Mouse (Mus musculus): ENCODE measurements around the gene Wdr76.
"Not testable (repeated sequence)": the region's sequence is repeated elsewhere in the genome, so short reads cannot be mapped to it uniquely, and the experiment has no call there.

DNA sequence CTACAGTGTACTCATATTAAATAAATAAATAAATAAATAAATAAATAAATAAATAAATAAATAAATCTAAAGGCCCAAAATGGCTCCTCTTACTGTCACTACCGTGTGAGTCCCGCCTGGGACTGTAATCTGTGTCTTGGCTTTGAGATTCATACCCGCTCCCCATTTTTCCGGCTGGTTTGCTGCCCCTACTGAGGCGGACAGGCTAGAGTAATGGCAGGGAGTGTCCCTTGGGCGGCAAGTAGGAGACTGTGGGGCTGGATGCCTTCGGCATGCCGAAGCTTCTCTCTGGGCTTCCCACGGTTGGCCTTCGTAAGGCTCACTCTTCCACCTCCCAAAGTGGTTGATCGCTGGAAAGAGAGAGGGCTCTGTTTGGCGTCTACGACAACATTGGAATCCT is 25.6 kb upstream of the Wdr76 start:
- not testable (repeated sequence) for TF ChIP-seq POLR2A (IDR thresholded peaks at IDR 0.05; ENCODE audit: low read depth, low read length); CTCF (IDR thresholded peaks at IDR 0.05; ENCODE audit: extremely low read depth, insufficient read depth, insufficient read length, insufficient replicate concordance)
